Mouse (Mus musculus) bone marrow macrophage, adult 2 months (primary cell): ENCODE measurements around the gene Lrrc17. TPM values are rescaled to one million over a fixed set of nuclear protein-coding genes. Genes with fewer than 3 reads are reported as not detected.

Source experiments
- H3K27ac ChIP-seq: 2 replicates; pipeline ENCODE4 v1.5.1; 2012; ENCODE audit warnings: low read depth, low read length; ENCODE audit not compliant: insufficient read depth
- H3K4me1 ChIP-seq: 2 replicates; pipeline ENCODE4 v1.6.1; 2012; ENCODE audit warnings: low read length; ENCODE audit not compliant: control insufficient read depth, insufficient read depth
- H3K4me3 ChIP-seq: 2 replicates; pipeline ENCODE4 v1.5.1; 2012; ENCODE audit warnings: mild to moderate bottlenecking, low read length, moderate library complexity; ENCODE audit not compliant: insufficient read depth
- CTCF ChIP-seq: IDR thresholded peaks from 2 replicates; pipeline ENCODE4 v1.5.1; 2012; ENCODE audit warnings: low read depth, mild to moderate bottlenecking, low read length, moderate library complexity
- POLR2A ChIP-seq: IDR thresholded peaks from 2 replicates; pipeline ENCODE4 v1.6.1; 2012; ENCODE audit warnings: mild to moderate bottlenecking, low read depth, low read length, borderline replicate concordance
- polyA plus RNA-seq: library from polyadenylated mRNA; stranded (reverse); fragments of >200 nt; gene quantifications from 2 replicates; pipeline ENCODE4 v1.2.4, GENCODE M21; 2012; ENCODE audit not compliant: missing spikeins, insufficient read depth, insufficient read length

Gene Lrrc17
- polyA plus RNA-seq, 1 experiment, result not detected

- Histone ChIP-seq H3K4me1 (peaks cover 50% of the 10 kb centered on the region), H3K4me3 (no peak overlapping the region), H3K27ac (peak overlapping the region; percentile 98)
- TF ChIP-seq CTCF (no peak), POLR2A (no peak)
Measured at GRCm38 (mm10) chr5:21563936-21564335, 20.6 kb downstream of the Lrrc17 start.

- TF ChIP-seq CTCF (no peak), POLR2A (no peak)
- H3K27ac ChIP-seq, result peak overlapping the region; percentile 68
- no peak overlapping the region for H3K4me3 ChIP-seq
- H3K4me1 ChIP-seq, result peaks cover 50% of the 10 kb centered on the region
Measured at GRCm38 (mm10) chr5:21565392-21566065, 22.2 kb downstream of the Lrrc17 start.

- Histone ChIP-seq H3K4me3 (no peak overlapping the region), H3K27ac (no peak overlapping the region; the same call in 1 of the 2 replicates), H3K4me1 (peaks cover 41% of the 10 kb centered on the region)
- TF ChIP-seq CTCF, result no peak
Measured at GRCm38 (mm10) chr5:21567784-21568183, 24.4 kb downstream of the Lrrc17 start.

DNA sequence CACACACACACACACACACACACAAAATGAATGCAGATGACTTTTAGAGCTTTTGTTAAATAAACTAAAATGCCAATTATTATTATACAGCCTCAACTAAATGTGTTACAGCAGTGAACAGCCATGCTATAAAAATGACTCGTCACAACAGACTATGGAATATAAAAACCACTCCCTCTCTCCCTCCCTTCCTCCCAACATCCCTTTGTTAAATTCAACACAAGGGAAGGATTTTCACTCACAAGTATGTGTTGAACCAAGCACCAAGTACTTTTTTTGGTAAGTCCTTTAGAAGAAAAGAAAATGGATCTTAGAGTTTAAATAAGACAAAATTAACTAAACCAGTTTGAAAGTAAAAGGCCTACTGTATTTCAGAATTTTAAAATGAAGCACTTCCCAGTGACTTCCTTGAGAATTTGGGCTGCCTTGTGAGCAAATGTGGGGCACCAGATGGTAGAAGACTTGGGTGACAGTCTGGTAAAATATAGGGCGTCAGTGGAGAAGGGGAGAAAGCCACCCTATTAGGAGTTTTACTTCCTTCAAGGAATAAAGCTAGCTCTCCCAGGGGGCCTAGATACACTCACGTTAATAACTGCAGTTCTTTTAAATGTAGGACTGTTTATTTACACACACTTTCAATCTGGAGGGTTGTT, 29.5 kb downstream of the Lrrc17 start:
- Histone ChIP-seq H3K4me1 (peaks cover 5% of the 10 kb centered on the region), H3K27ac (no peak overlapping the region), H3K4me3 (no peak overlapping the region)
- TF ChIP-seq POLR2A (no peak), CTCF (no peak)

DNA sequence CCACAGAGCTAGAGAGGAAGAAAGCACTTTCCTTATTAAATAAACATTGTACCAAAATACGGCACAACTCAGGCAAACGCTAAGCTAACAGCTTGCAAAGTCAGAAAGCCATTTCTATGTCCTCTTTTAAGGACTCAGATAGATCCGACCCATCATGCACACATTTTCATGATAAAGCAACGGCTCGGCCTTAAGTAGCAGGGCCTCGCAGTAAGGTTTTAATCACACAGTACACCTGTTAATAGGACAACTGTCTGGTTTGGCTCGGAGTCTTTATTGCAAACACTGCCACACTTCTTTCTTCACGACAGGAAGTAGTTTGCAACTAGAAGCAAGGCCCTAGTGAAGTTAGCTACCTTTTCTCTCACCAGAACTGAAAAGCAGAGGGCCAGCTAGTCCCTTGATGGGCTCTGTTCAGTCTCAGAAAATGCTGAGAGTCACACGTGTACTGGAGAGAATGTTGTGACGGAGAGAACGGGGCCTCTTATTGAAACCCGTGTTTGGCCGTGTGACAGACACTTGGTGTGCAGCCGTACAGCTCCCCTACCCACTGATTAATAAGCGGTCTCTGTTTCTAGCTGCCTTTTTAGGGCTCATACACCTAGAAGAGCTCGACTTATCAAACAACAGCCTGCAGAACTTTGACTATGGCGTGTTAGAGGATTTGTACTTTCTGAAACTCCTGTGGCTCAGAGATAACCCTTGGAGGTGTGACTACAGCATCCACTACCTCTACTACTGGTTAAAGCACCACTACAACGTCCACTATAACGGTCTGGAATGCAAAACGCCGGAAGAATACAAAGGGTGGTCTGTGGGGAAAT, 31.2 kb downstream of the Lrrc17 start:
- Histone ChIP-seq H3K4me1 (peaks cover 4% of the 10 kb centered on the region), H3K27ac (no peak overlapping the region), H3K4me3 (no peak overlapping the region)
- TF ChIP-seq CTCF (no peak), POLR2A (no peak)

DNA sequence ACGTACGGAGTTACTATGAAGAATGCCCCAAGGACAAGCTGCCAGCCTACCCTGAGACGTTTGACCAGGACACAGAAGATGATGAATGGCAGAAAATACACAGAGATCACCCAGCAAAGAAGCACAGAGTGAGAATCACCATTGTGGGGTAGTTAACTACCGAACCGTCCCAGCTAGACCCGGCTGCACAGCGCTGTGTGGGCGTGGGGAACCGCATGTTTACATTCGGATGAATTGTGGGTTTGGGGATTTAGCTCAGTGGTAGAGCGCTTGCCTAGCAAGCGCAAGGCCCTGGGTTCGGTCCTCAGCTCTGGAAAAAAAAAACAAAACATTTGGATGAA, 31.8 kb downstream of the Lrrc17 start:
- TF ChIP-seq POLR2A (no peak), CTCF (no peak)
- Histone ChIP-seq H3K4me3 (no peak overlapping the region), H3K27ac (no peak overlapping the region), H3K4me1 (peaks cover 4% of the 10 kb centered on the region)

- no peak overlapping the region for H3K27ac ChIP-seq
- H3K4me1 ChIP-seq, result peaks cover 4% of the 10 kb centered on the region
- TF ChIP-seq POLR2A (no peak), CTCF (no peak)
- H3K4me3 ChIP-seq, result no peak overlapping the region
Measured at GRCm38 (mm10) chr5:21578136-21578535, 34.8 kb downstream of the Lrrc17 start.

DNA sequence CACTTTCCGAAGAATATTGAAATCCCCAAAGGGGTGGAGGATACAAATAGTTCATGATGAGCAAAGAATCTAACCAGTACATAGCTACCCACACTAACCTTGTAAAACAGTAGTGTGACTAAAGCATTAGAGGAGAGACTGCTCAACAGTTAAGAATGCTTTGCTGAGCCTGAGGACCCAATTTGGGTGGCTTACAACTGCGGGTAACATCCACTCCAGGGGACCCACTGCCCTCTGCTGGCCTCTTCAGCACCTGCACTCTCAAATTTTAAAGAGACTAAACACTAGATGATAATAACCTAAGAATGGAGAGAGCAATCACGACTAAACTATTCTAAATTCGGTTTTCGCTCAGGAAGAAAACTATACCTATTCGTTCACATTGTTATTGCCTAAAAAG, 43.4 kb downstream of the Lrrc17 start:
- Histone ChIP-seq H3K4me3 (no peak overlapping the region), H3K4me1 (no peaks in the 10 kb centered on the region), H3K27ac (no peak overlapping the region)
- TF ChIP-seq CTCF, result peak; percentile 95
- TF ChIP-seq POLR2A, result no peak

DNA sequence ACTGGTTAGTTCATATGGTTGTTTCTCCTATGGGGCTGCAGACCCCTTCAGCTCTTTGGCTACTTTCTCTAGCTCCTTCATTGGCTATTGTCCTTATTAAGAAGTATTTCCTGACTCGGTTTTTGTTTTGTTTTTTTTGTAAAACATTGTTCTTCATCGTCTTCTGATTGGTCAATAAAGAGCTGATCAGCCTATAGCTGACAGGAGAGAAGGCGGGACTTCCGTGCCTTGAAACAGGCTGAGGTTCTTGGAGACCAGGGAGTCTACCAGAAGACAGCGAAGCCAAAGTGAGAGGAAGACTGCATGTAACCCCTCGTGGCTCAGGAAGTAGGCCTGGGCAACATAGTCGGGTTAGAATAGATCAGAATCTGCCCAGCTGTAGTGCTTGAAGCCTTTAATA, 44.3 kb downstream of the Lrrc17 start:
- Histone ChIP-seq H3K27ac (no peak overlapping the region), H3K4me3 (no peak overlapping the region), H3K4me1 (no peaks in the 10 kb centered on the region)
- TF ChIP-seq POLR2A, result no peak
- TF ChIP-seq CTCF, result no peak

GRCm38 (mm10) chr5:21588220-21588619, 44.9 kb downstream of the Lrrc17 start:
- TF ChIP-seq CTCF (no peak), POLR2A (no peak)
- H3K4me3 ChIP-seq, result no peak overlapping the region
- no peak overlapping the region for H3K27ac ChIP-seq
- H3K4me1 ChIP-seq, result no peaks in the 10 kb centered on the region
